Mouse (Mus musculus) cerebellum, adult 11 months (tissue): ENCODE data around the gene Nae1.

Source experiments
- DNase-seq: peaks from one replicate; pipeline ENCODE4 v3.0.0; 2022

Nae1 gene

GRCm38 (mm10) chr8:104517872-104518271 is 16.6 kb downstream of the Nae1 start:
- DNase-seq: no peak

- no peak for DNase-seq
Observed at GRCm38 (mm10) chr8:104510134-104510533, 24.3 kb downstream of the Nae1 start.

GRCm38 (mm10) chr8:104509061-104510006 is 25.1 kb downstream of the Nae1 start, which contains the start of gene Terb1:
TSS of gene Terb1 (minus strand) at chr8:104509910.
- peak; percentile 35 for DNase-seq

- no peak for DNase-seq
Observed at GRCm38 (mm10) chr8:104479091-104479490, 55.3 kb downstream of the Nae1 start.

GRCm38 (mm10) chr8:104472465-104472864 is 62.0 kb downstream of the Nae1 start:
- DNase-seq: no peak

- no peak for DNase-seq
Observed at GRCm38 (mm10) chr8:104467463-104467862, 67.0 kb downstream of the Nae1 start.
